Mouse (Mus musculus): Measurements from ENCODE around the gene Mboat7. TPM values are rescaled to one million over a fixed set of nuclear protein-coding genes. Genes with fewer than 3 reads are reported as not detected.

Mboat7 gene
- total RNA-seq, 2 experiments from 2014 or later = 62.4 to 66.6 TPM

GRCm38 (mm10) chr7:3693809-3694075, 419 bp upstream of the Mboat7 start:
- DNase-seq = no peak

- no peak for DNase-seq
These were observed 839 bp downstream of the Mboat7 start, which contains the start of gene Tsen34 for GRCm38 (mm10) chr7:3692382-3692986. Tsen34 (plus strand) TSS chr7:3692863.

- no peak for DNase-seq
These were observed 1.4 kb downstream of the Mboat7 start for GRCm38 (mm10) chr7:3691919-3692318.

GRCm38 (mm10) chr7:3685400-3686187, 7.7 kb downstream of the Mboat7 start:
- DNase-seq = no peak

GRCm38 (mm10) chr7:3684698-3685097, 8.6 kb downstream of the Mboat7 start:
- DNase-seq = no peak

- DNase-seq = no peak
These were observed 9.3 kb downstream of the Mboat7 start for GRCm38 (mm10) chr7:3683908-3684550.

- no peak for DNase-seq
These were observed 16.0 kb downstream of the Mboat7 start, which contains the start of gene Tmc4 for GRCm38 (mm10) chr7:3677342-3677741. Tmc4 (minus strand) TSS chr7:3677553.

GRCm38 (mm10) chr7:3676371-3676770, 17.0 kb downstream of the Mboat7 start:
- no peak for DNase-seq

- DNase-seq = no peak
These were observed 18.1 kb downstream of the Mboat7 start for GRCm38 (mm10) chr7:3675228-3675548.

- DNase-seq = peak; percentile 84 to 90
These were observed 18.7 kb downstream of the Mboat7 start for GRCm38 (mm10) chr7:3674507-3675227.

- DNase-seq = peak; percentile 33 to 47
These were observed 26.4 kb downstream of the Mboat7 start for GRCm38 (mm10) chr7:3666921-3667391.

- DNase-seq = peak; percentile 96 to 98
These were observed 27.9 kb downstream of the Mboat7 start, which contains the start of gene Leng1 for GRCm38 (mm10) chr7:3665215-3666114. Leng1 (minus strand) TSS chr7:3665840.

GRCm38 (mm10) chr7:3664524-3665214, 28.7 kb downstream of the Mboat7 start:
- peak in 1 of 2 experiments; percentile 31 for DNase-seq

- no peak for DNase-seq
These were observed 34.7 kb downstream of the Mboat7 start for GRCm38 (mm10) chr7:3658578-3658977.

GRCm38 (mm10) chr7:3656966-3657365, 36.4 kb downstream of the Mboat7 start:
- no peak for DNase-seq

GRCm38 (mm10) chr7:3646641-3647040, 46.7 kb downstream of the Mboat7 start:
- no peak for DNase-seq

GRCm38 (mm10) chr7:3646188-3646587, 47.1 kb downstream of the Mboat7 start:
- DNase-seq = no peak

GRCm38 (mm10) chr7:3645488-3646025, 47.8 kb downstream of the Mboat7 start:
- DNase-seq = no peak

- DNase-seq = peak; percentile 97 to 98
These were observed 48.4 kb downstream of the Mboat7 start, which contains the start of gene Cnot3 for GRCm38 (mm10) chr7:3644672-3645487. Cnot3 (plus strand) TSS chr7:3645268.

GRCm38 (mm10) chr7:3644348-3644671, 49.0 kb downstream of the Mboat7 start:
- peak in 1 of 2 experiments; percentile 87 for DNase-seq
